Mouse (Mus musculus) MEL (cell line): ENCODE measurements around the gene Kcnh7. TPM values are rescaled to one million over a fixed set of nuclear protein-coding genes. Genes with fewer than 3 reads are reported as not detected.
A peak's percentile ranks its signal among the peaks of the same experiment; 100 is the strongest.

Source experiments
- DNase-seq: peaks from one replicate; pipeline ENCODE4 v3.0.0; 2011; ENCODE audit warnings: low read depth, low spot score
- H3K27ac ChIP-seq: 2 replicates; pipeline ENCODE4 v1.5.1; 2012; ENCODE audit warnings: low read depth, mild to moderate bottlenecking, control low read depth, low read length, moderate library complexity; ENCODE audit not compliant: control insufficient read depth
- H3K27me3 ChIP-seq, 2 experiments: fragments of 150-350 bp in 1 of 2; sonication (generic) in 1 of 2; 2 replicates each; pipeline ENCODE4 v1.6.1; 2012; ENCODE audit warnings: low read length in 2 of 2, mild to moderate bottlenecking in 2 of 2, improper control_type of control experiment in 1 of 2, moderate library complexity in 1 of 2; ENCODE audit not compliant: insufficient read depth in 2 of 2, control insufficient read depth in 1 of 2
- H3K36me3 ChIP-seq, 2 experiments: 2 replicates each; pipeline ENCODE4 v1.6.1; 2012 to 2014; ENCODE audit warnings: low read length in 2 of 2, improper control_type of control experiment in 1 of 2, inconsistent platforms in 1 of 2, mild to moderate bottlenecking in 1 of 2; ENCODE audit not compliant: insufficient read depth in 2 of 2, control insufficient read depth in 1 of 2
- H3K4me1 ChIP-seq, 2 experiments: fragments of 150-350 bp in 1 of 2; sonication (generic) in 1 of 2; 2 replicates each; pipeline ENCODE4 v1.6.1; 2012; ENCODE audit warnings: low read length in 2 of 2, improper control_type of control experiment in 1 of 2, mild to moderate bottlenecking in 1 of 2; ENCODE audit not compliant: insufficient read depth in 2 of 2, control insufficient read depth in 1 of 2
- H3K4me3 ChIP-seq, 2 experiments: fragments of 150-350 bp in 1 of 2; sonication (generic) in 1 of 2; 2 replicates each; pipeline ENCODE4 v1.5.1; 2012; ENCODE audit warnings: low read depth in 2 of 2, low read length in 2 of 2, mild to moderate bottlenecking in 2 of 2, moderate library complexity in 2 of 2, control low read depth in 1 of 2, improper control_type of control experiment in 1 of 2; ENCODE audit not compliant: control insufficient read depth in 1 of 2, insufficient read depth in 1 of 2
- H3K79me2 ChIP-seq: 2 replicates; pipeline ENCODE4 v1.6.1; 2012; ENCODE audit warnings: mild to moderate bottlenecking, low read length, moderate library complexity; ENCODE audit not compliant: control insufficient read depth, poor library complexity, insufficient read depth
- H3K9ac ChIP-seq: 2 replicates; pipeline ENCODE4 v1.6.1; 2012; ENCODE audit warnings: low read depth, mild to moderate bottlenecking, control low read depth, low read length, moderate library complexity; ENCODE audit not compliant: control insufficient read depth, poor library complexity, severe bottlenecking
- H3K9me3 ChIP-seq: fragments of 150-350 bp; sonication (generic); replicated peaks from 2 replicates; pipeline ENCODE4 v1.6.1; 2012; ENCODE audit warnings: mild to moderate bottlenecking, low read length, improper control_type of control experiment, moderate library complexity; ENCODE audit not compliant: insufficient read depth
- BHLHE40 ChIP-seq: IDR thresholded peaks from 2 replicates; pipeline ENCODE4 v1.6.1; 2012; ENCODE audit warnings: low read depth, mild to moderate bottlenecking, inconsistent platforms, low read length, improper control_type of control experiment, borderline replicate concordance
- CHD1 ChIP-seq: IDR thresholded peaks from 2 replicates; pipeline ENCODE4 v1.6.1; 2012; ENCODE audit warnings: low read depth, mild to moderate bottlenecking, inconsistent platforms, low read length, improper control_type of control experiment
- CTCF ChIP-seq, 3 experiments: IDR thresholded peaks in 2 of 3; conservative IDR thresholded peaks in 1 of 3; 2 replicates each; pipeline ENCODE4 v1.5.1; 2011 to 2012; ENCODE audit warnings: low read length in 3 of 3, low read depth in 2 of 3, mild to moderate bottlenecking in 2 of 3, improper control_type of control experiment in 1 of 3, inconsistent platforms in 1 of 3, mixed read lengths in 1 of 3, moderate library complexity in 1 of 3; ENCODE audit not compliant: control insufficient read depth in 1 of 3, insufficient read depth in 1 of 3, poor library complexity in 1 of 3, severe bottlenecking in 1 of 3
- ELF1 ChIP-seq: IDR thresholded peaks from 2 replicates; pipeline ENCODE4 v1.6.1; 2014; ENCODE audit warnings: low read depth, mild to moderate bottlenecking, inconsistent platforms, low read length, improper control_type of control experiment, moderate library complexity
- EP300 ChIP-seq, 2 experiments: IDR thresholded peaks; 2 replicates each; pipeline ENCODE4 v1.6.1; 2011; ENCODE audit warnings: improper control_type of control experiment in 2 of 2, low read length in 2 of 2, low read depth in 1 of 2, mild to moderate bottlenecking in 1 of 2
- ETS1 ChIP-seq: IDR thresholded peaks from 2 replicates; pipeline ENCODE4 v1.6.1; 2012; ENCODE audit warnings: low read depth, mild to moderate bottlenecking, inconsistent platforms, low read length, improper control_type of control experiment, moderate library complexity
- HCFC1 ChIP-seq: IDR thresholded peaks from 2 replicates; pipeline ENCODE4 v1.6.1; 2012; ENCODE audit warnings: low read depth, mild to moderate bottlenecking, inconsistent platforms, low read length, improper control_type of control experiment, moderate library complexity
- KAT2A ChIP-seq: conservative IDR thresholded peaks from 2 replicates; pipeline ENCODE4 v1.6.1; 2012; ENCODE audit warnings: low read depth, low read length, improper control_type of control experiment, inconsistent platforms
- MAX ChIP-seq: IDR thresholded peaks from 2 replicates; pipeline ENCODE4 v1.6.1; 2011; ENCODE audit warnings: low read length, improper control_type of control experiment
- MAZ ChIP-seq: IDR thresholded peaks from 2 replicates; pipeline ENCODE4 v1.6.1; 2012; ENCODE audit warnings: low read depth, mild to moderate bottlenecking, inconsistent platforms, low read length, improper control_type of control experiment
- MEF2A ChIP-seq: IDR thresholded peaks from 2 replicates; pipeline ENCODE4 v1.6.1; 2014; ENCODE audit warnings: low read depth, mild to moderate bottlenecking, inconsistent platforms, low read length, improper control_type of control experiment; ENCODE audit not compliant: poor library complexity, insufficient replicate concordance, severe bottlenecking; ENCODE audit errors: extremely low read depth
- MXI1 ChIP-seq: IDR thresholded peaks from 2 replicates; pipeline ENCODE4 v1.6.1; 2011; ENCODE audit warnings: mild to moderate bottlenecking, low read depth, low read length, improper control_type of control experiment
- MYB ChIP-seq: IDR thresholded peaks from 2 replicates; pipeline ENCODE4 v1.6.1; 2011; ENCODE audit warnings: mild to moderate bottlenecking, low read depth, low read length, improper control_type of control experiment
- MYC ChIP-seq: IDR thresholded peaks from 2 replicates; pipeline ENCODE4 v1.6.1; 2011; ENCODE audit warnings: low read depth, mild to moderate bottlenecking, low read length, improper control_type of control experiment, moderate library complexity
- NELFE ChIP-seq: IDR thresholded peaks from 2 replicates; pipeline ENCODE4 v1.6.1; 2011; ENCODE audit warnings: low read depth, low read length, improper control_type of control experiment
- NRF1 ChIP-seq: IDR thresholded peaks from 2 replicates; pipeline ENCODE4 v1.6.1; 2014; ENCODE audit warnings: low read depth, mild to moderate bottlenecking, inconsistent platforms, low read length, improper control_type of control experiment, moderate library complexity; ENCODE audit not compliant: poor library complexity, insufficient read depth, severe bottlenecking
- POLR2A ChIP-seq, 2 experiments: IDR thresholded peaks; 2 replicates each; pipeline ENCODE4 v1.6.1; 2011 to 2012; ENCODE audit warnings: low read length in 2 of 2, mild to moderate bottlenecking in 2 of 2, control low read depth in 1 of 2, improper control_type of control experiment in 1 of 2, low read depth in 1 of 2, moderate library complexity in 1 of 2; ENCODE audit not compliant: control insufficient read depth in 1 of 2, insufficient read depth in 1 of 2, poor library complexity in 1 of 2
- POLR2AphosphoS2 ChIP-seq: IDR thresholded peaks from 2 replicates; pipeline ENCODE4 v1.6.1; 2011; ENCODE audit warnings: low read length, improper control_type of control experiment
- RAD21 ChIP-seq: IDR thresholded peaks from 2 replicates; pipeline ENCODE4 v1.6.1; 2011; ENCODE audit warnings: mild to moderate bottlenecking, low read depth, low read length, improper control_type of control experiment
- RCOR1 ChIP-seq: IDR thresholded peaks from 2 replicates; pipeline ENCODE4 v1.6.1; 2012; ENCODE audit warnings: low read depth, mild to moderate bottlenecking, inconsistent platforms, low read length, improper control_type of control experiment
- SIN3A ChIP-seq: IDR thresholded peaks from 2 replicates; pipeline ENCODE4 v1.6.1; 2012; ENCODE audit warnings: low read length, improper control_type of control experiment, inconsistent platforms
- TAL1 ChIP-seq: IDR thresholded peaks from 2 replicates; pipeline ENCODE4 v1.6.1; 2012; ENCODE audit warnings: mild to moderate bottlenecking, inconsistent platforms, low read length, moderate library complexity, mixed read lengths
- TBP ChIP-seq: IDR thresholded peaks from 2 replicates; pipeline ENCODE4 v1.8.0; 2011; ENCODE audit warnings: low read depth, low read length, improper control_type of control experiment
- TCF12 ChIP-seq: IDR thresholded peaks from 2 replicates; pipeline ENCODE4 v1.6.1; 2014; ENCODE audit warnings: low read depth, mild to moderate bottlenecking, inconsistent platforms, low read length, improper control_type of control experiment, moderate library complexity
- UBTF ChIP-seq: IDR thresholded peaks from 2 replicates; pipeline ENCODE4 v1.6.1; 2012; ENCODE audit warnings: low read depth, mild to moderate bottlenecking, inconsistent platforms, low read length, improper control_type of control experiment, moderate library complexity, borderline replicate concordance; ENCODE audit not compliant: insufficient read depth
- USF2 ChIP-seq, 2 experiments: IDR thresholded peaks; 2 replicates each; pipeline ENCODE4 v1.6.1; 2011 to 2012; ENCODE audit warnings: improper control_type of control experiment in 2 of 2, low read length in 2 of 2, borderline replicate concordance in 1 of 2, inconsistent platforms in 1 of 2, low read depth in 1 of 2, mild to moderate bottlenecking in 1 of 2; ENCODE audit not compliant: insufficient read depth in 1 of 2
- ZC3H11A ChIP-seq: IDR thresholded peaks from 2 replicates; pipeline ENCODE4 v1.6.1; 2012; ENCODE audit warnings: low read depth, mild to moderate bottlenecking, inconsistent platforms, low read length, improper control_type of control experiment
- ZKSCAN1 ChIP-seq: IDR thresholded peaks from 2 replicates; pipeline ENCODE4 v1.6.1; 2012; ENCODE audit warnings: low read depth, mild to moderate bottlenecking, inconsistent platforms, low read length, improper control_type of control experiment, moderate library complexity
- ZMIZ1 ChIP-seq: IDR thresholded peaks from 2 replicates; pipeline ENCODE4 v1.6.1; 2012; ENCODE audit warnings: low read depth, mild to moderate bottlenecking, inconsistent platforms, low read length, improper control_type of control experiment, moderate library complexity
- polyA plus RNA-seq, 2 experiments: library from polyadenylated mRNA; stranded (reverse) in 1 of 2; unstranded in 1 of 2; fragments of >175 nt in 1 of 2; fragments of >200 nt in 1 of 2; gene quantifications; 2 replicates each; pipeline versions ENCODE4 v1.2.1 to v1.2.4; 2012; ENCODE audit warnings: low replicate concordance in 2 of 2, low read depth in 1 of 2; ENCODE audit not compliant: insufficient read length in 2 of 2, insufficient read depth in 1 of 2, missing spikeins in 1 of 2
- total RNA-seq: library from RNA; depleted of rRNA; stranded (reverse); fragments of 300-350 nt; gene quantifications from 2 replicates; pipeline ENCODE4 v1.2.3, GENCODE M21; 2012

Kcnh7 gene
- total and polyA plus RNA-seq, 3 experiments, result under 0.01 to 0.13 TPM; not detected in 1

GRCm38 (mm10) chr2:62664839-62665238, 519.2 kb downstream of the Kcnh7 start:
- Histone ChIP-seq H3K9me3 (no peaks in the 10 kb centered on the region), H3K36me3 (peaks cover 0 to 9% of the 10 kb centered on the region in 2 experiments; a peak in 2 of 4 replicates), H3K27ac (no peak overlapping the region), H3K9ac (peak overlapping the region; percentile 59), H3K4me1 (peaks cover 5 to 11% of the 10 kb centered on the region in 2 experiments), H3K27me3 (no peaks in the 10 kb centered on the region), H3K4me3 (peak overlapping the region; percentile 94 to 99), H3K79me2 (peaks cover 5% of the 10 kb centered on the region)
- no peak for TF ChIP-seq POLR2A (IDR thresholded peaks at IDR 0.05; ENCODE audit: control insufficient read depth in 1 of 2, insufficient read depth in 1 of 2, low read depth in 1 of 2, low read length in 2 of 2, poor library complexity in 1 of 2)
- TF ChIP-seq EP300 (IDR thresholded peaks at IDR 0.05; ENCODE audit: low read depth in 1 of 2, low read length in 2 of 2), result no peak
- TF ChIP-seq MAX, result no peak
- TF ChIP-seq ETS1, result no peak
- DNase-seq, result no peak

- H3K9me3 ChIP-seq, result no peaks in the 10 kb centered on the region
- H3K9ac ChIP-seq, result peak within 1 kb of the TSS; percentile 60
- H3K4me3 ChIP-seq, result peak within 1 kb of the TSS; percentile 94 to 99
- peak; percentile 95 for DNase-seq
- H3K27me3 ChIP-seq, result no peaks in the 10 kb centered on the region
- H3K27ac ChIP-seq, result no peak within 1 kb of the TSS
- TF ChIP-seq ZMIZ1 (no peak), MYC (no peak), MEF2A (no peak), CHD1 (no peak), ZC3H11A (no peak), POLR2AphosphoS2 (peak; percentile 51; the same call in 1 of the 2 replicates), UBTF (no peak), POLR2A (IDR thresholded peaks at IDR 0.05; ENCODE audit: control insufficient read depth in 1 of 2, insufficient read depth in 1 of 2, low read depth in 1 of 2, low read length in 2 of 2, poor library complexity in 1 of 2) (peak; percentile 32 to 77; a peak in 1 of 4 replicates), NELFE (peak; percentile 75), MXI1 (peak; percentile 45; the same call in 1 of the 2 replicates), TCF12 (no peak), EP300 (IDR thresholded peaks at IDR 0.05; ENCODE audit: low read depth in 1 of 2, low read length in 2 of 2) (no peak), MYB (no peak), SIN3A (no peak), RAD21 (no peak), USF2 (IDR thresholded peaks at IDR 0.05; ENCODE audit: borderline replicate concordance in 1 of 2, insufficient read depth in 1 of 2, low read depth in 1 of 2, low read length in 2 of 2) (no peak), ELF1 (no peak), TAL1 (no peak), TBP (peak; percentile 57; the same call in 1 of the 2 replicates), MAZ (no peak; the same call in 1 of the 2 replicates), KAT2A (no peak), HCFC1 (no peak; the same call in 1 of the 2 replicates), MAX (no peak), ZKSCAN1 (no peak), BHLHE40 (no peak), RCOR1 (no peak), CTCF (IDR thresholded peaks at IDR 0.05 in 2 of 3, conservative IDR thresholded peaks at IDR 0.05 in 1 of 3; ENCODE audit: control insufficient read depth in 1 of 3, insufficient read depth in 1 of 3, low read depth in 2 of 3, low read length in 3 of 3, poor library complexity in 1 of 3, severe bottlenecking in 1 of 3) (0 out of 6 replicates have a peak, but pooled peaks of 1 of the 3 experiments have one; percentile 5), NRF1 (no peak)
- H3K4me1 ChIP-seq, result peaks cover 5 to 9% of the 10 kb centered on the region in 2 experiments
- H3K36me3 ChIP-seq, result peaks cover 0 to 6% of the 10 kb centered on the region in 2 experiments; a peak in 2 of 4 replicates
- H3K79me2 ChIP-seq, result peaks cover 5% of the 10 kb centered on the region
Observed at GRCm38 (mm10) chr2:62664135-62664670, 519.9 kb downstream of the Kcnh7 start, which contains the start of gene Gca. Gca (plus strand) TSS chr2:62664285.
